Mouse (Mus musculus) CH12.LX (cell line): ENCODE results near the gene Thg1l. TPM values are rescaled to one million over a fixed set of nuclear protein-coding genes. Genes with fewer than 3 reads are reported as not detected.

Source experiments
- DNase-seq: peaks from one replicate; pipeline ENCODE4 v3.0.0-alpha.2; 2013; ENCODE audit errors: extremely low read depth
- H3K27ac ChIP-seq: 2 replicates; pipeline ENCODE4 v1.5.1; 2012; ENCODE audit warnings: low read depth, mild to moderate bottlenecking, control low read depth, moderate library complexity; ENCODE audit not compliant: insufficient read depth
- H3K27me3 ChIP-seq: replicated peaks from 2 replicates; pipeline ENCODE3; 2012; ENCODE audit warnings: inconsistent platforms
- H3K36me3 ChIP-seq, 2 experiments: replicated peaks in 1 of 2; 2 replicates each; pipeline versions ENCODE3 to v1.6.1; 2012; ENCODE audit warnings: inconsistent platforms in 1 of 2, low read length in 1 of 2, mild to moderate bottlenecking in 1 of 2, mixed read lengths in 1 of 2, moderate library complexity in 1 of 2; ENCODE audit not compliant: control insufficient read depth in 1 of 2, insufficient read depth in 1 of 2
- H3K4me1 ChIP-seq, 2 experiments: 2 replicates each; pipeline ENCODE4 v1.6.1; 2012; ENCODE audit warnings: inconsistent platforms in 1 of 2, moderate library complexity in 1 of 2; ENCODE audit not compliant: insufficient read depth in 2 of 2, control insufficient read depth in 1 of 2
- H3K4me2 ChIP-seq: 2 replicates; pipeline ENCODE4 v1.6.1; 2012; ENCODE audit warnings: low read depth, mild to moderate bottlenecking, control low read depth; ENCODE audit not compliant: poor library complexity, insufficient read depth, severe bottlenecking
- H3K4me3 ChIP-seq, 3 experiments: fragments of 150-350 bp in 1 of 3; sonication (generic) in 1 of 3; replicated peaks in 1 of 3; 2 replicates each; pipeline versions ENCODE3 to v1.5.1; 2011 to 2012; ENCODE audit warnings: low read depth in 2 of 3, low read length in 2 of 3, mild to moderate bottlenecking in 2 of 3, moderate library complexity in 2 of 3, control low read depth in 1 of 3, improper control_type of control experiment in 1 of 3, inconsistent platforms in 1 of 3, mixed read lengths in 1 of 3; ENCODE audit not compliant: poor library complexity in 1 of 3
- H3K79me2 ChIP-seq: replicated peaks from 2 replicates; pipeline ENCODE4 v1.6.1; 2012; ENCODE audit warnings: mild to moderate bottlenecking, moderate library complexity; ENCODE audit not compliant: control insufficient read depth, poor library complexity, insufficient read depth, severe bottlenecking; ENCODE audit errors: extremely low read depth
- H3K9ac ChIP-seq: 2 replicates; pipeline ENCODE4 v1.6.1; 2012; ENCODE audit warnings: low read depth, mild to moderate bottlenecking, control low read depth, moderate library complexity; ENCODE audit not compliant: insufficient read depth
- H3K9me3 ChIP-seq: replicated peaks from 2 replicates; pipeline ENCODE3; 2012; ENCODE audit warnings: low read length, inconsistent platforms, mixed read lengths
- CHD2 ChIP-seq: IDR thresholded peaks from 2 replicates; pipeline ENCODE4 v1.6.1; 2011; ENCODE audit warnings: low read length, improper control_type of control experiment
- ELF1 ChIP-seq: IDR thresholded peaks from 2 replicates; pipeline ENCODE4 v1.6.1; 2014; ENCODE audit warnings: low read depth, mild to moderate bottlenecking, inconsistent platforms, low read length, improper control_type of control experiment
- ETS1 ChIP-seq: conservative IDR thresholded peaks from 2 replicates; pipeline ENCODE4 v1.6.1; 2012; ENCODE audit warnings: low read depth, mild to moderate bottlenecking, inconsistent platforms, low read length, improper control_type of control experiment, moderate library complexity
- GABPA ChIP-seq: IDR thresholded peaks from 2 replicates; pipeline ENCODE4 v1.6.1; 2012; ENCODE audit warnings: low read depth, low read length, improper control_type of control experiment, inconsistent platforms; ENCODE audit not compliant: insufficient replicate concordance
- JUND ChIP-seq: conservative IDR thresholded peaks from 2 replicates; pipeline ENCODE4 v1.6.1; 2011; ENCODE audit warnings: low read depth, low read length, improper control_type of control experiment
- KAT2A ChIP-seq: IDR thresholded peaks from 2 replicates; pipeline ENCODE4 v1.6.1; 2012; ENCODE audit warnings: low read length, improper control_type of control experiment, inconsistent platforms; ENCODE audit not compliant: insufficient replicate concordance
- MAFK ChIP-seq: IDR thresholded peaks from 2 replicates; pipeline ENCODE4 v1.6.1; 2011; ENCODE audit warnings: low read length, improper control_type of control experiment; ENCODE audit not compliant: insufficient replicate concordance
- MAX ChIP-seq: IDR thresholded peaks from 2 replicates; pipeline ENCODE4 v1.6.1; 2011; ENCODE audit warnings: low read length, improper control_type of control experiment
- MEF2A ChIP-seq: IDR thresholded peaks from 2 replicates; pipeline ENCODE4 v1.6.1; 2014; ENCODE audit warnings: low read depth, mild to moderate bottlenecking, inconsistent platforms, low read length, improper control_type of control experiment, borderline replicate concordance
- NRF1 ChIP-seq: IDR thresholded peaks from 2 replicates; pipeline ENCODE4 v1.6.1; 2014; ENCODE audit warnings: low read depth, mild to moderate bottlenecking, inconsistent platforms, low read length, improper control_type of control experiment, moderate library complexity
- PAX5 ChIP-seq: IDR thresholded peaks from 2 replicates; pipeline ENCODE4 v1.6.1; 2012; ENCODE audit warnings: low read length, inconsistent platforms, mixed read lengths
- POLR2A ChIP-seq: IDR thresholded peaks from 2 replicates; pipeline ENCODE4 v1.6.1; 2011; ENCODE audit warnings: low read depth, mild to moderate bottlenecking, improper control_type of control experiment, low read length
- POLR2AphosphoS2 ChIP-seq: IDR thresholded peaks from 2 replicates; pipeline ENCODE4 v1.6.1; 2011; ENCODE audit warnings: low read depth, low read length, improper control_type of control experiment
- SIN3A ChIP-seq: IDR thresholded peaks from 2 replicates; pipeline ENCODE4 v1.6.1; 2012; ENCODE audit warnings: low read length, improper control_type of control experiment, inconsistent platforms
- TBP ChIP-seq: conservative IDR thresholded peaks from 2 replicates; pipeline ENCODE4 v1.6.1; 2011; ENCODE audit warnings: low read depth, low read length, improper control_type of control experiment
- UBTF ChIP-seq: IDR thresholded peaks from 2 replicates; pipeline ENCODE4 v1.6.1; 2012; ENCODE audit warnings: low read depth, mild to moderate bottlenecking, inconsistent platforms, low read length, improper control_type of control experiment, moderate library complexity
- USF1 ChIP-seq: IDR thresholded peaks from 2 replicates; pipeline ENCODE4 v1.6.1; 2014; ENCODE audit warnings: low read depth, mild to moderate bottlenecking, inconsistent platforms, low read length, improper control_type of control experiment
- ZKSCAN1 ChIP-seq: IDR thresholded peaks from 2 replicates; pipeline ENCODE4 v1.6.1; 2012; ENCODE audit warnings: low read depth, inconsistent platforms, low read length, improper control_type of control experiment, borderline replicate concordance
- ZMIZ1 ChIP-seq: IDR thresholded peaks from 2 replicates; pipeline ENCODE4 v1.6.1; 2012; ENCODE audit warnings: low read depth, mild to moderate bottlenecking, inconsistent platforms, low read length, improper control_type of control experiment
- dilution Hi-C: fragments of 300-500 bp; cut with MboI; formaldehyde crosslinking; loops from 2 replicates; pipeline ENCODE4 v1.14.3; 2020; ENCODE audit warnings: low sequenced_read_pairs; ENCODE audit not compliant: extremely low pct_unique_long_range_greater_than_20kb, extremely low pct_ligation_motif_present
- in situ Hi-C: fragments of 300-500 bp; cut with MboI; formaldehyde crosslinking; loops from 3 replicates; pipeline ENCODE4 v1.14.3; 2019; ENCODE audit warnings: low sequenced_read_pairs, low pct_ligation_motif_present, low pct_unique_long_range_greater_than_20kb, mixed read lengths
- polyA plus RNA-seq: library from polyadenylated mRNA; unstranded; fragments of >175 nt; gene quantifications from 2 replicates; pipeline ENCODE4 v1.2.1, GENCODE M21; 2012; ENCODE audit warnings: low read depth; ENCODE audit not compliant: insufficient read length
- total RNA-seq, 2 experiments: library from RNA; depleted of rRNA; stranded (reverse); fragments of 300-350 nt in 1 of 2; fragments of >200 nt in 1 of 2; gene quantifications; 2 replicates each; pipeline ENCODE4 v1.2.3; 2012 to 2014

Gene Thg1l
- total and polyA plus RNA-seq, 3 experiments: 32.7 to 60.0 (median 45.6) TPM

GRCm38 (mm10) chr11:45908894-45909293, 46.4 kb downstream of the Thg1l start:
- TF ChIP-seq SIN3A (no peak), ZKSCAN1 (no peak), POLR2A (no peak), ETS1 (no peak), MEF2A (no peak), NRF1 (no peak), GABPA (no peak), POLR2AphosphoS2 (no peak), MAFK (no peak), UBTF (no peak), CHD2 (no peak), MAX (no peak), ELF1 (no peak), KAT2A (no peak), USF1 (no peak)
- no peaks in the 10 kb centered on the region for H3K27me3 ChIP-seq
- no peaks in the 10 kb centered on the region for H3K4me1 ChIP-seq
- DNase-seq: no peak
- no peak overlapping the region for H3K4me2 ChIP-seq
- in situ Hi-C loops: no loop called here
- H3K4me3 ChIP-seq: no peak overlapping the region
- H3K79me2 ChIP-seq: no peaks in the 10 kb centered on the region
- H3K9me3 ChIP-seq: no peaks in the 10 kb centered on the region
- peaks cover 52 to 73% of the 10 kb centered on the region in 2 experiments for H3K36me3 ChIP-seq
- H3K27ac ChIP-seq: no peak overlapping the region
- H3K9ac ChIP-seq: no peak overlapping the region
- dilution Hi-C loops: no loop called here

GRCm38 (mm10) chr11:45908070-45908469, 47.2 kb downstream of the Thg1l start:
- Histone ChIP-seq H3K36me3 (peaks cover 59 to 80% of the 10 kb centered on the region in 2 experiments), H3K4me2 (no peak overlapping the region), H3K9me3 (no peaks in the 10 kb centered on the region), H3K4me3 (no peak overlapping the region), H3K4me1 (no peaks in the 10 kb centered on the region), H3K27ac (no peak overlapping the region), H3K79me2 (no peaks in the 10 kb centered on the region), H3K27me3 (no peaks in the 10 kb centered on the region), H3K9ac (no peak overlapping the region)
- in situ Hi-C loops: no loop called here
- dilution Hi-C loops: no loop called here
- TF ChIP-seq MAFK (no peak), PAX5 (no peak), TBP (no peak), JUND (no peak), ZMIZ1 (no peak), MAX (no peak), CHD2 (no peak), ZKSCAN1 (no peak), ETS1 (no peak), NRF1 (no peak), GABPA (no peak)
- DNase-seq: no peak
